Mouse (Mus musculus): ENCODE measurements around the gene Hnrnpd.

- TF ChIP-seq CTCF (conservative IDR thresholded peaks at IDR 0.05; ENCODE audit: insufficient read depth, insufficient read length, low read depth, low read length) (peak; percentile 84), POLR2A (IDR thresholded peaks at IDR 0.05; ENCODE audit: low read depth, low read length) (no peak)
Observed at GRCm38 (mm10) chr5:99927951-99928350, 50.8 kb downstream of the Hnrnpd start.

Data from kidney, adult 2 months (tissue).